Mouse (Mus musculus): ENCODE measurements around the gene Gm20605. TPM values are rescaled to one million over a fixed set of nuclear protein-coding genes. Genes with fewer than 3 reads are reported as not detected.

The Gm20605 gene
- polyA plus RNA-seq, 1 experiment: 5.4 TPM

GRCm38 (mm10) chr5:137631171-137631570, 2.2 kb downstream of the Gm20605 start:
- Histone ChIP-seq H3K4me3 (ENCODE audit: low read depth, low read length) (peak overlapping the region; percentile 71), H3K36me3 (ENCODE audit: control insufficient read depth, insufficient read depth, low read length, poor library complexity, severe bottlenecking) (peaks cover 9% of the 10 kb centered on the region)
- TF ChIP-seq CTCF (IDR thresholded peaks at IDR 0.05; ENCODE audit: low read depth, low read length): no peak
- peak; percentile 95 for TF ChIP-seq EP300 (IDR thresholded peaks at IDR 0.05; ENCODE audit: insufficient read depth, low read depth, low read length)
- no peak for TF ChIP-seq POLR2A (IDR thresholded peaks at IDR 0.05; ENCODE audit: insufficient read depth, low read length)

DNA sequence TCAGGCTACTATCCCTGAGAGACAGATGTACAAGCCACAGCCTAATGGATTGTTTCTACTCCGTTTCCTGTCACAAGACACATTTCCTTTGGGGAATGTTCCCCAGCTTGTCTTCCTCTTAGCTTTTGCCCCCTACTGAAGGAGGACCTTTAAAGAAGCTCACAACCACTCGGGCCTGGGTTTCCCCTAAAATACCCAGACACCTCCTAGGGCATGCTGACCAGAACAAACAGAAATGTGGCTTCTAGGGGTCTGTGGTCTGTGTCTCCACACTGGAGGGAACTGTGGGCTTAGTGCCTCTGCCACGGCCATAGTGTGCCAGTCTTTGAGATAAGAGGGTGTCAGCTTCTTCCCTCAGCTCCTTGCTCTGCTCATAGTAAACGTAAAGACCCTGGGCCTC, 2.6 kb downstream of the Gm20605 start:
- Histone ChIP-seq H3K36me3 (ENCODE audit: control insufficient read depth, insufficient read depth, low read length, poor library complexity, severe bottlenecking) (peaks cover 9% of the 10 kb centered on the region), H3K27me3 (ENCODE audit: control insufficient read depth, insufficient read depth, low read length, poor library complexity, severe bottlenecking) (no peaks in the 10 kb centered on the region), H3K4me1 (ENCODE audit: control insufficient read depth, insufficient read depth, low read length) (no peaks in the 10 kb centered on the region), H3K9me3 (replicated peaks; ENCODE audit: control insufficient read depth, insufficient read depth, low read length, poor library complexity, severe bottlenecking) (no peaks in the 10 kb centered on the region), H3K9ac (ENCODE audit: low read depth, poor library complexity, severe bottlenecking) (peak overlapping the region; percentile 52), H3K27ac (ENCODE audit: insufficient read depth, low read length) (peak overlapping the region; percentile 96), H3K4me3 (ENCODE audit: low read depth, low read length) (peak overlapping the region; percentile 26)
- TF ChIP-seq POLR2A (IDR thresholded peaks at IDR 0.05; ENCODE audit: insufficient read depth, low read length): no peak
- no peak for TF ChIP-seq CTCF (IDR thresholded peaks at IDR 0.05; ENCODE audit: low read depth, low read length)
- TF ChIP-seq EP300 (IDR thresholded peaks at IDR 0.05; ENCODE audit: insufficient read depth, low read depth, low read length): no peak

More at GRCm38 (mm10) chr5:137631171-137631570, 2.2 kb downstream of the Gm20605 start:
- no peaks in the 10 kb centered on the region for H3K9me3 ChIP-seq (replicated peaks; ENCODE audit: control insufficient read depth, insufficient read depth, low read length, poor library complexity, severe bottlenecking)
- H3K4me1 ChIP-seq (ENCODE audit: control insufficient read depth, insufficient read depth, low read length): no peaks in the 10 kb centered on the region
- H3K27ac ChIP-seq (ENCODE audit: insufficient read depth, low read length): peak overlapping the region; percentile 96
- no peaks in the 10 kb centered on the region for H3K27me3 ChIP-seq (ENCODE audit: control insufficient read depth, insufficient read depth, low read length, poor library complexity, severe bottlenecking)
- peak overlapping the region; percentile 74 for H3K9ac ChIP-seq (ENCODE audit: low read depth, poor library complexity, severe bottlenecking)

- Histone ChIP-seq H3K9ac (ENCODE audit: low read depth, poor library complexity, severe bottlenecking) (peak overlapping the region; percentile 13; the same call in 1 of the 2 replicates), H3K27me3 (ENCODE audit: control insufficient read depth, insufficient read depth, low read length, poor library complexity, severe bottlenecking) (no peaks in the 10 kb centered on the region), H3K4me3 (ENCODE audit: low read depth, low read length) (no peak overlapping the region), H3K9me3 (replicated peaks; ENCODE audit: control insufficient read depth, insufficient read depth, low read length, poor library complexity, severe bottlenecking) (no peaks in the 10 kb centered on the region), H3K27ac (ENCODE audit: insufficient read depth, low read length) (peak overlapping the region; percentile 96), H3K4me1 (ENCODE audit: control insufficient read depth, insufficient read depth, low read length) (peaks cover 3% of the 10 kb centered on the region), H3K36me3 (ENCODE audit: control insufficient read depth, insufficient read depth, low read length, poor library complexity, severe bottlenecking) (peaks cover 28% of the 10 kb centered on the region)
- TF ChIP-seq EP300 (IDR thresholded peaks at IDR 0.05; ENCODE audit: insufficient read depth, low read depth, low read length) (0 out of 2 replicates have a peak, but pooled peaks have one; percentile 18), CTCF (IDR thresholded peaks at IDR 0.05; ENCODE audit: low read depth, low read length) (no peak)
Measured at GRCm38 (mm10) chr5:137633397-137634084, 4.6 kb downstream of the Gm20605 start.

GRCm38 (mm10) chr5:137639472-137639871, 10.5 kb downstream of the Gm20605 start:
- H3K9ac ChIP-seq (ENCODE audit: low read depth, poor library complexity, severe bottlenecking): no peak overlapping the region
- peaks cover 3% of the 10 kb centered on the region for H3K4me1 ChIP-seq (ENCODE audit: control insufficient read depth, insufficient read depth, low read length)
- no peak overlapping the region for H3K27ac ChIP-seq (ENCODE audit: insufficient read depth, low read length)
- H3K36me3 ChIP-seq (ENCODE audit: control insufficient read depth, insufficient read depth, low read length, poor library complexity, severe bottlenecking): peaks cover 38% of the 10 kb centered on the region
- TF ChIP-seq EP300 (IDR thresholded peaks at IDR 0.05; ENCODE audit: insufficient read depth, low read depth, low read length) (no peak), POLR2A (IDR thresholded peaks at IDR 0.05; ENCODE audit: insufficient read depth, low read length) (no peak), CTCF (IDR thresholded peaks at IDR 0.05; ENCODE audit: low read depth, low read length) (no peak)
- H3K27me3 ChIP-seq (ENCODE audit: control insufficient read depth, insufficient read depth, low read length, poor library complexity, severe bottlenecking): no peaks in the 10 kb centered on the region
- H3K9me3 ChIP-seq (replicated peaks; ENCODE audit: control insufficient read depth, insufficient read depth, low read length, poor library complexity, severe bottlenecking): no peaks in the 10 kb centered on the region
- H3K4me3 ChIP-seq (ENCODE audit: low read depth, low read length): no peak overlapping the region

DNA sequence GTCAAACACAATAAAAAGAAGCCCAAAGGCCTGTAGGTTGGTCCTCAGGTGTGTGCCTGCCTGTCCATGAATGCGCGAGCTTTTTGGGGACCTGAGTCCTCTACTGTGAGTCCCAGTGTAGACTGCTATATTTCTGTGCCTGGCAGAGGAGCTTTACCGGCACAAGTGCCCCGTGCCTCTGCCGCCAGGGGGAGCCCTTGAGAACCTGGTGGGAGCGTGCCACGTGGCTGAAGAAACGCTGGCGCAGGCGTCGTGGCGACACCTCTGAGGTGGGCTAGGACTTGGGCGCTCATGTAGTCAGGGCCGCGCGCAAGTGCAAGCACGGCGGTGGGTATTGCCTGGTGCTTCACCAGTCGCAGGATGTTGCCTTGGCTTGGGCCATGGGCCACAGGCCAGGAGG, 12.1 kb downstream of the Gm20605 start, which contains the start of gene Sap25:
Gene Sap25 (plus strand): TSS at position 281 of the 400 bp plus-strand sequence.
- H3K4me1 ChIP-seq (ENCODE audit: control insufficient read depth, insufficient read depth, low read length): peaks cover 3% of the 10 kb centered on the region
- peaks cover 30% of the 10 kb centered on the region for H3K36me3 ChIP-seq (ENCODE audit: control insufficient read depth, insufficient read depth, low read length, poor library complexity, severe bottlenecking)
- H3K9ac ChIP-seq (ENCODE audit: low read depth, poor library complexity, severe bottlenecking): no peak within 1 kb of the TSS
- no peaks in the 10 kb centered on the region for H3K27me3 ChIP-seq (ENCODE audit: control insufficient read depth, insufficient read depth, low read length, poor library complexity, severe bottlenecking)
- no peak within 1 kb of the TSS for H3K27ac ChIP-seq (ENCODE audit: insufficient read depth, low read length)
- H3K4me3 ChIP-seq (ENCODE audit: low read depth, low read length): 0 out of 2 replicates have a peak within 1 kb of the TSS, but pooled peaks have one; percentile 14
- H3K9me3 ChIP-seq (replicated peaks; ENCODE audit: control insufficient read depth, insufficient read depth, low read length, poor library complexity, severe bottlenecking): no peaks in the 10 kb centered on the region
- no peak for TF ChIP-seq POLR2A (IDR thresholded peaks at IDR 0.05; ENCODE audit: insufficient read depth, low read length)
- peak; percentile 71 for TF ChIP-seq CTCF (IDR thresholded peaks at IDR 0.05; ENCODE audit: low read depth, low read length)

DNA sequence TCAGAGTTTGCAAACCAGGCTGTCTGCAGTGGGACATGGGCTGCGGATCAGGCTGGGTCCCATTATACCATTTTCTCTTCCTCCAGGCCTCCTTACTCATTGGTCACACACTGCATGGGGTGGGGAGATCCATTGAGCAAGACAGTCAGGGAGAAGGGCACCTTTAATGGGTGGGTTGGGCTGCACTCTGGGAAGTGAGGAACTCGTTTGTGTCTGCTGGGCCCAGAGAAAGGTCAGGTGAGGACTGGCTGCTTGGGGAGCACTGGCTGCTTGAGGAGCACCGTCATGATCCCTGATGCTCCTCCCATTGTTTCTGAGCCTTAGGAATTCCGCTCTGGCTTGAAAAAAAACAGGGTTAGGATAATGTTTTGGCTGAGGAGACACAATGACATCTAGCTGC, 13.9 kb downstream of the Gm20605 start:
- Histone ChIP-seq H3K9ac (ENCODE audit: low read depth, poor library complexity, severe bottlenecking) (no peak overlapping the region), H3K9me3 (replicated peaks; ENCODE audit: control insufficient read depth, insufficient read depth, low read length, poor library complexity, severe bottlenecking) (no peaks in the 10 kb centered on the region), H3K27me3 (ENCODE audit: control insufficient read depth, insufficient read depth, low read length, poor library complexity, severe bottlenecking) (no peaks in the 10 kb centered on the region), H3K27ac (ENCODE audit: insufficient read depth, low read length) (no peak overlapping the region), H3K4me1 (ENCODE audit: control insufficient read depth, insufficient read depth, low read length) (no peaks in the 10 kb centered on the region), H3K4me3 (ENCODE audit: low read depth, low read length) (no peak overlapping the region), H3K36me3 (ENCODE audit: control insufficient read depth, insufficient read depth, low read length, poor library complexity, severe bottlenecking) (peaks cover 17% of the 10 kb centered on the region)
- TF ChIP-seq CTCF (IDR thresholded peaks at IDR 0.05; ENCODE audit: low read depth, low read length) (no peak), POLR2A (IDR thresholded peaks at IDR 0.05; ENCODE audit: insufficient read depth, low read length) (no peak), EP300 (IDR thresholded peaks at IDR 0.05; ENCODE audit: insufficient read depth, low read depth, low read length) (no peak)

Measured in ES-Bruce4 (cell line).